Mouse (Mus musculus): ENCODE results near the gene Slc25a30. TPM values are rescaled to one million over a fixed set of nuclear protein-coding genes. Genes with fewer than 3 reads are reported as not detected.
A peak's percentile ranks its signal among the peaks of the same experiment; 100 is the strongest.

The Slc25a30 gene
- total RNA-seq, 1 experiment = 5.1 TPM

DNA sequence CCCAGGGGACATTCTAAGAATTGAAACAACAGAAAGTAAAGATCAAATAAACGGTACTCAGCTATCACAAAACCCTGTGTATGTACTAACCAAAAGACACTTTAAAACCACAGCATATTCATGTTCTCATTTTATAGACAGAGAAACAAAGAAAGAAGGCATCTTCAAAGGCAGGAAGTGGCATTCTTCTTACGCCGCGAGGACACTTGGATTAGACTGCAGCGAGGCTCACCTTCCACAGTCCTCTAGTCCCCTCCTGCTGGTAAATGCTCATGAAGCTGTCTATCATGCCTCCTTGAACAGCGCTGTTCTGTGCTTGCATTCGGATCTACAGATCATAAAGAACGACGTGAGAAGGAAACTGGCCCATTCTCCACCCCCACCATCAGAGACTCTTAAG is 17.5 kb downstream of the Slc25a30 start:
- TF ChIP-seq ZC3H11A (IDR thresholded peaks at IDR 0.05; ENCODE audit: borderline replicate concordance, low read depth, low read length) = no peak
- no peak for TF ChIP-seq CHD2 (IDR thresholded peaks at IDR 0.05; ENCODE audit: low read depth, low read length)
- no peak for TF ChIP-seq MAFK (IDR thresholded peaks at IDR 0.05; ENCODE audit: insufficient read depth, low read depth, low read length)
- TF ChIP-seq HCFC1 (IDR thresholded peaks at IDR 0.05; ENCODE audit: borderline replicate concordance, insufficient read depth, low read length) = no peak
- no peak for TF ChIP-seq ZNF384 (IDR thresholded peaks at IDR 0.05; ENCODE audit: low read depth, low read length)
- H3K9ac ChIP-seq (ENCODE audit: insufficient read depth, low read depth, low read length, poor library complexity, severe bottlenecking) = no peak overlapping the region
- no peak overlapping the region for H3K4me3 ChIP-seq (ENCODE audit: insufficient read depth in 1 of 2, low read depth in 1 of 2, low read length in 2 of 2, poor library complexity in 1 of 2, severe bottlenecking in 1 of 2)
- H3K27ac ChIP-seq (ENCODE audit: insufficient read depth, low read depth, low read length, poor library complexity, severe bottlenecking) = no peak overlapping the region
- no peaks in the 10 kb centered on the region for H3K9me3 ChIP-seq (ENCODE audit: control insufficient read depth, insufficient read depth, low read depth, low read length)
- in situ Hi-C loops (cut with MboI; ENCODE audit: low sequenced_read_pairs in 2 of 2, unreplicated experiment in 2 of 2) = no loop called here
- no peak for DNase-seq (ENCODE audit: low read depth, low spot score)
- no peaks in the 10 kb centered on the region for H3K4me1 ChIP-seq (ENCODE audit: control insufficient read depth in 2 of 2, insufficient read depth in 2 of 2, low read length in 2 of 2, poor library complexity in 1 of 2)
- peaks cover 8% of the 10 kb centered on the region for H3K36me3 ChIP-seq (ENCODE audit: control insufficient read depth, insufficient read depth, low read length, poor library complexity, severe bottlenecking)

DNA sequence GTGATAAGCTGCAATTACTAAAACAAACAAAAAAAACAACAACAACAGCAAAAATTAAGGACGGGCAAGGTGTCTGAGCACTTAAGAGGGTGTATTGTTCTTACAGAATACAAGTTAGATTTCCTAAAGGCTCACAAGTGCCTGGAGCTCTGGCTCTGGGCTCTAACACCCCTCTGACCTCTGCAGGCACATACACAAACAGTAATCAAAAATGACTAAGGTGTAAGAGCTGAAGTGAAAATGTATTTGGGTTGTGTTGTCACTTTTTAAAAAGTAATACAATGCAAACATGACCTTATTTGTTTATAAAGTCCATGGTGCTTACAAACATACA is 18.6 kb downstream of the Slc25a30 start:
- in situ Hi-C loops (cut with MboI; ENCODE audit: low sequenced_read_pairs in 2 of 2, unreplicated experiment in 2 of 2) = no loop called here
- H3K4me3 ChIP-seq (ENCODE audit: insufficient read depth in 1 of 2, low read depth in 1 of 2, low read length in 2 of 2, poor library complexity in 1 of 2, severe bottlenecking in 1 of 2) = no peak overlapping the region
- H3K36me3 ChIP-seq (ENCODE audit: control insufficient read depth, insufficient read depth, low read length, poor library complexity, severe bottlenecking) = peaks cover 6% of the 10 kb centered on the region
- no peak for DNase-seq (ENCODE audit: low read depth, low spot score)
- no peak overlapping the region for H3K27ac ChIP-seq (ENCODE audit: insufficient read depth, low read depth, low read length, poor library complexity, severe bottlenecking)
- H3K9ac ChIP-seq (ENCODE audit: insufficient read depth, low read depth, low read length, poor library complexity, severe bottlenecking) = no peak overlapping the region
- no peaks in the 10 kb centered on the region for H3K4me1 ChIP-seq (ENCODE audit: control insufficient read depth in 2 of 2, insufficient read depth in 2 of 2, low read length in 2 of 2, poor library complexity in 1 of 2)
- no peaks in the 10 kb centered on the region for H3K9me3 ChIP-seq (ENCODE audit: control insufficient read depth, insufficient read depth, low read depth, low read length)
- TF ChIP-seq CHD2 (IDR thresholded peaks at IDR 0.05; ENCODE audit: low read depth, low read length) (no peak), HCFC1 (IDR thresholded peaks at IDR 0.05; ENCODE audit: borderline replicate concordance, insufficient read depth, low read length) (no peak), ZC3H11A (IDR thresholded peaks at IDR 0.05; ENCODE audit: borderline replicate concordance, low read depth, low read length) (no peak), MAFK (IDR thresholded peaks at IDR 0.05; ENCODE audit: insufficient read depth, low read depth, low read length) (no peak), ZNF384 (IDR thresholded peaks at IDR 0.05; ENCODE audit: low read depth, low read length) (no peak)

DNA sequence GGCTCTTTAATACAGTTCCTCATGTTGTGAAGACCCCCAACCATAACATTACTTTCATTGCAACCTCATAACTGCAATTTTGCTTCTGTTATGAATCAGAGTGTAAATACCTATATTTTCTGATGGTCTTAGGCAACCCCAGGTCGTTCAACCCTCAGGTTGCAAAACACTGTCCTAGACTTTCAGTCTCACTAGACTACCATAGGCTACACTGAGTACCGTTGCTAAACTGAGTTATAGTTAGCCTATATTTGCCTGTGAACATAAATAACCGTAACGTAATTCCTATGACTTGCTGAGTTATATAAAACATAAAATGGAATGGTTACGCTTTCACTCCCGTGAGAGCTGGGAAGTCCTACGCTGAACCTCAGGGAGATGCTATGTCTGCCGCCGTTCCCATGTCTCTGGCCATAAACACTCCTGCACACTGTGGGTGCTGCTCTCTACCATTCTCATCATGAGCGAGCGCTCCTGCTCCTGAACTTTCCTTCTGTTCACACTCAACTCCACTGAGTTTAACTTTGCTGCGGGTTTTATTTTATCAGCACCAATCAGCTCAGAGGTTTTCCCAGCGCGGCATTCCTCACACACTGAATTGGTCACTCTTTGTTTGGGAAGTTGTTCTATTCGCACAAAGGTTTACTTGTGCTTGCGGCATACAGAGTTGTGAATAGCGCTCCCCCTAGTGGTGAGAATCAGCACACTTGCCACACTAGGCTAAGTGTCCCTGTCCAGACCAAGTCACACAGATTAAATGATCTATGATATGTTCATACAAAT is 19.2 kb downstream of the Slc25a30 start:
- no peaks in the 10 kb centered on the region for H3K9me3 ChIP-seq (ENCODE audit: control insufficient read depth, insufficient read depth, low read depth, low read length)
- 0 out of 2 replicates have a peak overlapping the region, but pooled peaks have one; percentile 3 for H3K9ac ChIP-seq (ENCODE audit: insufficient read depth, low read depth, low read length, poor library complexity, severe bottlenecking)
- peaks cover 6% of the 10 kb centered on the region for H3K36me3 ChIP-seq (ENCODE audit: control insufficient read depth, insufficient read depth, low read length, poor library complexity, severe bottlenecking)
- TF ChIP-seq ZNF384 (IDR thresholded peaks at IDR 0.05; ENCODE audit: low read depth, low read length) (no peak), ZC3H11A (IDR thresholded peaks at IDR 0.05; ENCODE audit: borderline replicate concordance, low read depth, low read length) (peak; percentile 16; the same call in 1 of the 2 replicates), MAFK (IDR thresholded peaks at IDR 0.05; ENCODE audit: insufficient read depth, low read depth, low read length) (no peak), CHD2 (IDR thresholded peaks at IDR 0.05; ENCODE audit: low read depth, low read length) (no peak), HCFC1 (IDR thresholded peaks at IDR 0.05; ENCODE audit: borderline replicate concordance, insufficient read depth, low read length) (no peak)
- peak; percentile 77 for DNase-seq (ENCODE audit: low read depth, low spot score)
- peak overlapping the region in 1 of 2 experiments; percentile 30; a peak in 1 of 4 replicates for H3K4me3 ChIP-seq (ENCODE audit: insufficient read depth in 1 of 2, low read depth in 1 of 2, low read length in 2 of 2, poor library complexity in 1 of 2, severe bottlenecking in 1 of 2)
- in situ Hi-C loops (cut with MboI; ENCODE audit: low sequenced_read_pairs in 2 of 2, unreplicated experiment in 2 of 2) = no loop called here
- no peak overlapping the region for H3K27ac ChIP-seq (ENCODE audit: insufficient read depth, low read depth, low read length, poor library complexity, severe bottlenecking)
- no peaks in the 10 kb centered on the region for H3K4me1 ChIP-seq (ENCODE audit: control insufficient read depth in 2 of 2, insufficient read depth in 2 of 2, low read length in 2 of 2, poor library complexity in 1 of 2)

DNA sequence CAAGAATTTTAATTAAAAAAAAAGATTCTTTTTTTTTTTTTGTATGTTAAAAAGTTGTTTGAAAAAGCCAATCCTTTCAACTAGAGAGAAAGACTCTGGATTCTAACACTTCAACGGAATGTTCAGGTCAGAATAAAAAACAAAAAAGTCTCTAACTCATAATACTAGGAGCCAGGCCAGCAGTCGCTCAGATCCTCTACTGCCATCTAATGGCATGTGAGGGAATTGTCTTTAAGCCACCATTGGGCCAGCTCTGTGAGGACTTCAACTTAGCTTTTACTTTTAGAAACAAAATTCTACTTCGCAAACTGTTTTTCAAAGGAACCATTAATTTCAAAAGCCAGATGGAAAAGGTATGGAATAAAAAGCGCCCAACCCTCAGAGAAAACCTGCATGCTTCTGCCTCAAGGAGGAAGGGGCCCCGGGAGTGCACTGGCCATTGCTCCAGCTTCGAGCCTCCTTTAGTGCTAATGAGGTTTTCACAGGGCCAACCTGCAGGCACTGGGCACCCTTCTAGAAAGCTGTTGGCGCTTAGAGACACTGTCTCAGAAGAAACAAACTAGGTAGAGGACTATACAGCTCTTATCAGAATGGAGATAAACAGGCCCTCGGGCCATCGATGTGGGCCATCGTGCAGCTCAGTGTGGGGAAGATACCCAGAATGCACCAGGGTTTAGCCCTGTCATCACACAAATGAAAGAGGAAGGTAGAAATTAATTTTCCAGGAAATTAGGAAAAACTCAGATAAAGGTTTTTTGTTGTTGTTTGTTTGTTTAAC is 25.6 kb downstream of the Slc25a30 start:
- no peak for TF ChIP-seq HCFC1 (IDR thresholded peaks at IDR 0.05; ENCODE audit: borderline replicate concordance, insufficient read depth, low read length)
- 0 out of 2 replicates have a peak, but pooled peaks have one; percentile 8 for TF ChIP-seq ZNF384 (IDR thresholded peaks at IDR 0.05; ENCODE audit: low read depth, low read length)
- TF ChIP-seq ZC3H11A (IDR thresholded peaks at IDR 0.05; ENCODE audit: borderline replicate concordance, low read depth, low read length) = 0 out of 2 replicates have a peak, but pooled peaks have one; percentile 15
- no peak for TF ChIP-seq MAFK (IDR thresholded peaks at IDR 0.05; ENCODE audit: insufficient read depth, low read depth, low read length)
- no peak for TF ChIP-seq CHD2 (IDR thresholded peaks at IDR 0.05; ENCODE audit: low read depth, low read length)
- H3K27ac ChIP-seq (ENCODE audit: insufficient read depth, low read depth, low read length, poor library complexity, severe bottlenecking) = no peak overlapping the region
- DNase-seq (ENCODE audit: low read depth, low spot score) = peak; percentile 36
- no peak overlapping the region for H3K4me3 ChIP-seq (ENCODE audit: insufficient read depth in 1 of 2, low read depth in 1 of 2, low read length in 2 of 2, poor library complexity in 1 of 2, severe bottlenecking in 1 of 2)
- H3K36me3 ChIP-seq (ENCODE audit: control insufficient read depth, insufficient read depth, low read length, poor library complexity, severe bottlenecking) = no peaks in the 10 kb centered on the region
- no peaks in the 10 kb centered on the region for H3K9me3 ChIP-seq (ENCODE audit: control insufficient read depth, insufficient read depth, low read depth, low read length)
- H3K9ac ChIP-seq (ENCODE audit: insufficient read depth, low read depth, low read length, poor library complexity, severe bottlenecking) = no peak overlapping the region
- in situ Hi-C loops (cut with MboI; ENCODE audit: low sequenced_read_pairs in 2 of 2, unreplicated experiment in 2 of 2) = no loop called here
- H3K4me1 ChIP-seq (ENCODE audit: control insufficient read depth in 2 of 2, insufficient read depth in 2 of 2, low read length in 2 of 2, poor library complexity in 1 of 2) = no peaks in the 10 kb centered on the region
